Mouse (Mus musculus) kidney, adult 18-20 months (tissue): ENCODE measurements around the gene Phex.

Experiments used
- DNase-seq: peaks from one replicate; pipeline ENCODE4 v3.0.0; 2021

Gene Phex

DNA sequence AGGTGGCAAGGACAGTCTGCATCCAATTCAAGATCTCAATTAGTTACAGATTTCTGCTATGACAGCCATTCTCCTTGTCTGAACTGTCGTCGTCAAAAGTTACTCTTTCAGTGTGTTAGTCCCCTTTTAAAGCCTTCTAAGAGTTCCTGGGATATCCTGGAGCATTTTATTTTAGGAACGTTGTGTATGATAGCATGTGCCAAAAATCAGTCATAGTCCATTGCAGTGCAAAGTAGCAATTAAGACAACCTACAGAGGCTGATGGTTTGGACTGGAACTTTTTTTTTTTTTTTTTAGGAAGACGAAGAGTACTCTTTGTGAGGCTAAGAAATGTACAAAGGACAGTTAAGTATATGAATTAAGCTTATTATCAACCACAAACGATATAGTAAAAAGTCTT is at the start of gene Phex:
Gene Phex (minus strand): TSS at position 101 of the 400 bp plus-strand sequence.
- DNase-seq: no peak

GRCm38 (mm10) chrX:157462716-157463115 is 47.6 kb upstream of the Phex start:
- DNase-seq: no peak

DNA sequence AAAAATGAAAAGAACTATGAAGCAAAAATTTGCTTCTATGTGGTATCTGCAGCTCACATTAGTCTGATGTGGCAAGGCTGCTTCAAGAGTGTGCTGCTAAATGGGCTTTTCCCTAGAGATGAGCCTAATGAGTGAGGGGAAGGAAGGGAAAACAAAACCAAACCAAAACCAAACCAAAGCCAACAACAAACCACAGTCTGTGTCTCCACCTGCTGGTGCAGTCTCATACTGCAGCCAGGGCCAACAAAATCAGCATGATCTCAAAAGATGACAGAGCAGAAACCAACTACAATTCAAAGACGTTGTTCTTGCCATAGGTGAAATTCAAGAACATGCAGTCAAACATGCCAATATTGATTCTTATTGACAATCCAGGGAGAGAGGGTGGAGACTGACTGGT is 39.3 kb upstream of the Phex start:
- peak; percentile 63 for DNase-seq

GRCm38 (mm10) chrX:157449000-157449399 is 33.9 kb upstream of the Phex start:
- no peak for DNase-seq

DNA sequence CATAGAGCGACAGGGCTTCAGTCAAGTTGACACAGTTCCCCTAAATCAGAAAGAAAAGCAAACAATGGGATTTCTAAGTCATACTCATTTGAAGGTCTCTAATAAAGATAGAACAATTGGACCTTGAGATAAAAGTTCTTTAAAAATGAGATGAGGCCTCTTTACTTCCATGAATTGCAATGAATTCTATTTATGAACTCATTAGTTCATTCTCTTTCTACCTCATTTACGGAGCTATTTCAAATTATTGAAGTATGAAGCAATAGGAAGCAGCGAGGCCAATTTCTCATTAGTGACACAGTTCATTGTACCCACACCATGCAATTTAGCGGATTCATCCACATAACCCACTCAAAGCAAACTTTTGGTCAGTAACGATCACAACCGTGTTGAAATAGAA is 32.3 kb upstream of the Phex start:
- DNase-seq: no peak

- no peak for DNase-seq
Measured at GRCm38 (mm10) chrX:157434768-157435167, 19.7 kb upstream of the Phex start.

DNA sequence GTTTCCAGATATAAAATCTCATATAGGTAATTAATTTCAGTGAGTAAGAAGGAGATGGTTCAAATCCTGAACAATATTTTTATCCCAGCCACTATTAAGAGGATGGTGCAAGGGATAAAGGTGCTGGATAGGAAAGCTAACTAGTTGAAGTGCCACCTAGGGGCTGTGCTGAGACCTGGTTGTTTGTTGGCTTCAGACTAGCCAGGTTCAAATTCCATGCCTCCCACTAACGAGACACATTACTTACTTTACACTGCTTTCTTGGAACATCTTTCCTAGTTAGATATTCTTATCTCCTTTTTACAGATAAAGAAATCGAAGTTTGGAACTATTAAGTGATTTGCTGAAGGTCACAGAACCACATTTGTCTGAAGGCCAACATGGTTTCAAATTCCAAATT is 4.3 kb upstream of the Phex start:
- no peak for DNase-seq

- no peak for DNase-seq
Measured at GRCm38 (mm10) chrX:157404919-157405318, 10.2 kb downstream of the Phex start.

- DNase-seq: no peak
Measured at GRCm38 (mm10) chrX:157391241-157391640, 23.9 kb downstream of the Phex start.

DNA sequence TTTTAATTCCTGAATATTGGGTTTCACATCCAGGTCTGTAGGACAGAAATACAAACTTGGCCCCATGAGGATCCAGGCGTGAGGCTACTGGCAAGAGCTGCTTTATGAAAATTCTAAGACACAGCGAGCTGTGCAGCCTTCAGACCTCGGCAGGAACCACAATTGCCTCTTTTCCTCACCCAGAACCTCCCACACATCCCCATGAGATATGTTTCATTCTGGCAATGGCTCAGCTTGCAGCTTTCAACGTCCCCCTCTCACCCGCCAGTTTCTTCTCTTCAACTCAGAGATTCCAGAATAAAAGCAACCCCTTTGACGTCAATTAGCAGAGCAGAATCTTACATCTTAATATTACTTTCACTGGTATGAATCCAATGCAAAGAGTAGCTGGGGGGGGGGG is 25.0 kb downstream of the Phex start:
- no peak for DNase-seq

- no peak for DNase-seq
Measured at GRCm38 (mm10) chrX:157388419-157388818, 26.7 kb downstream of the Phex start.

GRCm38 (mm10) chrX:157387025-157387424 is 28.1 kb downstream of the Phex start:
- DNase-seq: no peak

- no peak for DNase-seq
Measured at GRCm38 (mm10) chrX:157378822-157379221, 36.3 kb downstream of the Phex start.

DNA sequence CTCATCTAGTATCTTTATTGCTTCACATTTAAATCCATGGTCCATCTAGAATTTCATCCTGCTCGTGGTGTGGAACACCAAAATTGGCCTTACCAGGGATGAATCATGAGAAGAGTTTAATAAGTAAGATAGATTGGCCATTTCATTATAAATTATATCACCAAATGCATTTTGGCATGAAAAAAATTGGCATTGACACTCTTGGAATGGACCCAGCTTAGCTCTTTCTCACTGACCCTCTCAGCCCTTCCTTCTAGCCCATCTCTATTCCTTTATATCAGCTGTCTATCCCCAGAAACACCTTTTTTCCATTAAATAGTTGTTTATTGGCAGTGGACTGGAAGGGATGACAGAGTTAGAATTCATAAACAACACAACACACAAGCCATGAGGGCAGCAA is 37.7 kb downstream of the Phex start:
- no peak for DNase-seq

- DNase-seq: no peak
Measured at GRCm38 (mm10) chrX:157373873-157374272, 41.2 kb downstream of the Phex start.

- no peak for DNase-seq
Measured at GRCm38 (mm10) chrX:157369166-157369565, 45.9 kb downstream of the Phex start.

DNA sequence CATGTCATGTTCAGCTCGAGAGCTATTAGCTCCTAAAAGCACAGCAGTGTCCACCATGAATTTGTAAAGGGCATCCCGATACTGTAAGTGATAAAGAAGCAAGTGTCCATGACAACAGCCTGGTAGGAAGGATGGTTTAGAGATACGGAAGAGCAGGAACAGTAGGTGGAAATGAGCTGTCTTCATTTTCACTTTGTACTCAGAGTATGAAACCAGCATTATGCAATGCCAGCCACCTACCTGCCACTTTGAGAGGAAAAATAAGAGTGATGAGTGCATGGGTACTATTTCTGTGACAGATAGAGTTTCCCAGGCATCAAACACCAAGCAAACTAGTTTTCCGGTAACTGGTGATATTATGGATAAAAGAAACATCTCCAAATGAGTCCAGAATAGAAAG is 59.6 kb downstream of the Phex start:
- no peak for DNase-seq

GRCm38 (mm10) chrX:157346201-157346600 is 68.9 kb downstream of the Phex start:
- no peak for DNase-seq

DNA sequence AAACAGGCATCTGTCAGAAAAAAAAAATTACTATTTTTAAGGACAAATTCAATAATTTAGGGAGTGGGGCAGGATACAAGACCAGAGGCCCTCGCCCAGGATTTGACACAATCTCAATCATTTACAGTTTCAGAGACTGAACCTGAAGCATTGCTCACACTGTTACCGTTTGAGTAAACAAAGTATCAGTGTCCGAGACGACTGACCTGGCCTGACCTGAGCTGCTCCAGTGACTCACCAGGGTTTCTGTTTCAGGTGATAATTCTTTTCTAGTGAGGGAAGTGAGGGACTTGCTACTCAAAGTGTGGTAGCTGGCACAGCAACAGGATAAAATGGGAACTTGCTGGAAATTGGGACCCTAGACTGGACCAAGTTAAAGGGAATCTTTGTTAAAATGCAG is 80.4 kb downstream of the Phex start:
- DNase-seq: no peak

- DNase-seq: no peak
Measured at GRCm38 (mm10) chrX:157329821-157330220, 85.3 kb downstream of the Phex start.

- no peak for DNase-seq
Measured at GRCm38 (mm10) chrX:157328396-157328795, 86.7 kb downstream of the Phex start.

DNA sequence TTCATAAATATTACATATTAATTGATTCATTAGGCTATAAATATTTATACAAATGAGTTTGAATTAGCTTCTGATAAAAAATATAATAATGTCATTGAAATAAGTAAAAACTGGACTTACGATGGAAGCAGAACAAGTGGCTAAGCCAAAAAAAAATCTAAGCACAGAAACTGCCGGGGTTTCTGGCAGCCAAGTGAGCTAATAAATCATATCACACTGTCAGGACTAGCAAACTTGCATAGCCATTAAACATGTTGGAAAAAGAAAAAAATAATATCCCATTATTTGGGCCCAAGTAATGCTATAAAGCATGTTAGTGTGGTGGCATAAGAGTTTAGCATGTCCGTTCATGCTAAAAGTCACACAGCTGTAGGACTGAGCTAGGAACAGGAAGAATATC is 87.4 kb downstream of the Phex start:
- no peak for DNase-seq

GRCm38 (mm10) chrX:157324396-157324795 is 90.7 kb downstream of the Phex start:
- no peak for DNase-seq

GRCm38 (mm10) chrX:157310331-157310730 is 104.8 kb downstream of the Phex start:
- no peak for DNase-seq

DNA sequence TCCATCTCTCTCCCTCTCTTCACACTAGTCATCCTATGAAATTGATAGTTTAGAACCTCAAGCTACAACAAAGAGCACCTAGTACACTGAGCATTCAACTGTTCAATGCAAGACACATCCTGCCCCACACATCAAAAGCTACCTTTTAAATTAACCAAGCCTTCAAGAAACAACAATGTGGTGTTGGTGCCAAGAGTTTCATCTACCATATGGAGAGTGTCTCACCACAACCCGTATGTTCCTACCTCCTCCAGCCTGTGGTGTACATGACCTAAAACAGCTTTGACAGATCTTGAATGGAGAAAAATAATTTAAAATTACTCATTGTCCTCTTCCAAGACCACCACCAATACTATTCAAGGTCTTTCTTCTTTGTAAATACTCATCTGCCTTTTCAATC is 106.9 kb downstream of the Phex start:
- DNase-seq: no peak

GRCm38 (mm10) chrX:157307411-157307810 is 107.7 kb downstream of the Phex start:
- no peak for DNase-seq
